Mouse (Mus musculus): ENCODE data around the gene Cers4. TPM values are rescaled to one million over a fixed set of nuclear protein-coding genes. Genes with fewer than 3 reads are reported as not detected.

The Cers4 gene
- total and polyA plus RNA-seq, 3 experiments, result 33.2 to 92.8 (median 33.6) TPM

GRCm38 (mm10) chr8:4481586-4481985 lies 11.2 kb upstream of the Cers4 start:
- Histone ChIP-seq H3K4me1 (ENCODE audit: control insufficient read depth, insufficient read depth, low read length) (no peaks in the 10 kb centered on the region), H3K36me3 (ENCODE audit: control insufficient read depth, insufficient read depth, low read length) (no peaks in the 10 kb centered on the region), H3K9ac (ENCODE audit: low read depth, low read length) (no peak overlapping the region), H3K27ac (no peak overlapping the region), H3K79me2 (replicated peaks; ENCODE audit: control insufficient read depth, insufficient read depth, low read length) (no peaks in the 10 kb centered on the region), H3K27me3 (ENCODE audit: control insufficient read depth, insufficient read depth, low read length) (no peaks in the 10 kb centered on the region), H3K4me3 (no peak overlapping the region)
- TF ChIP-seq POLR2A (IDR thresholded peaks at IDR 0.05; ENCODE audit: insufficient read depth, low read depth, low read length) (no peak), CTCF (IDR thresholded peaks at IDR 0.05) (no peak), EP300 (IDR thresholded peaks at IDR 0.05; ENCODE audit: insufficient read depth, low read depth, low read length) (no peak)
- DNase-seq, result no peak
- 68% methylated on average over 4 of the region's 4 CpGs for WGBS
- intact Hi-C loops (cut with DNase I), result no loop called here

- 84% methylated on average over 4 of the region's 4 CpGs for WGBS
- intact Hi-C loops (cut with DNase I), result no loop called here
Observed at GRCm38 (mm10) chr8:4482501-4482900, 10.3 kb upstream of the Cers4 start.

GRCm38 (mm10) chr8:4483330-4483729 lies 9.5 kb upstream of the Cers4 start:
- no peak for DNase-seq
- Histone ChIP-seq H3K36me3 (ENCODE audit: control insufficient read depth, insufficient read depth, low read length) (no peaks in the 10 kb centered on the region), H3K27ac (no peak overlapping the region), H3K9ac (ENCODE audit: low read depth, low read length) (no peak overlapping the region), H3K4me3 (no peak overlapping the region), H3K27me3 (ENCODE audit: control insufficient read depth, insufficient read depth, low read length) (no peaks in the 10 kb centered on the region), H3K79me2 (replicated peaks; ENCODE audit: control insufficient read depth, insufficient read depth, low read length) (no peaks in the 10 kb centered on the region), H3K4me1 (ENCODE audit: control insufficient read depth, insufficient read depth, low read length) (no peaks in the 10 kb centered on the region)
- WGBS, result 42% methylated on average over 6 of the region's 6 CpGs
- intact Hi-C loops (cut with DNase I), result no loop called here
- no peak for TF ChIP-seq POLR2A (IDR thresholded peaks at IDR 0.05; ENCODE audit: insufficient read depth, low read depth, low read length)
- no peak for TF ChIP-seq CTCF (IDR thresholded peaks at IDR 0.05)
- TF ChIP-seq EP300 (IDR thresholded peaks at IDR 0.05; ENCODE audit: insufficient read depth, low read depth, low read length), result no peak

More at GRCm38 (mm10) chr8:4482501-4482900, 10.3 kb upstream of the Cers4 start:
- no peaks in the 10 kb centered on the region for H3K27me3 ChIP-seq (ENCODE audit: control insufficient read depth, insufficient read depth, low read length)
- no peak overlapping the region for H3K4me3 ChIP-seq
- no peak overlapping the region for H3K27ac ChIP-seq
- H3K9ac ChIP-seq (ENCODE audit: low read depth, low read length), result no peak overlapping the region
- H3K79me2 ChIP-seq (replicated peaks; ENCODE audit: control insufficient read depth, insufficient read depth, low read length), result no peaks in the 10 kb centered on the region
- H3K4me1 ChIP-seq (ENCODE audit: control insufficient read depth, insufficient read depth, low read length), result no peaks in the 10 kb centered on the region
- H3K36me3 ChIP-seq (ENCODE audit: control insufficient read depth, insufficient read depth, low read length), result no peaks in the 10 kb centered on the region
- TF ChIP-seq EP300 (IDR thresholded peaks at IDR 0.05; ENCODE audit: insufficient read depth, low read depth, low read length), result no peak
- TF ChIP-seq POLR2A (IDR thresholded peaks at IDR 0.05; ENCODE audit: insufficient read depth, low read depth, low read length), result no peak
- no peak for TF ChIP-seq CTCF (IDR thresholded peaks at IDR 0.05)
- DNase-seq, result no peak

- Histone ChIP-seq H3K27me3 (ENCODE audit: control insufficient read depth, insufficient read depth, low read length) (no peaks in the 10 kb centered on the region), H3K36me3 (ENCODE audit: control insufficient read depth, insufficient read depth, low read length) (no peaks in the 10 kb centered on the region), H3K79me2 (replicated peaks; ENCODE audit: control insufficient read depth, insufficient read depth, low read length) (peaks cover 6% of the 10 kb centered on the region), H3K27ac (peak overlapping the region; percentile 90), H3K9ac (ENCODE audit: low read depth, low read length) (peak overlapping the region; percentile 82), H3K4me1 (ENCODE audit: control insufficient read depth, insufficient read depth, low read length) (peaks cover 9% of the 10 kb centered on the region), H3K4me3 (peak overlapping the region; percentile 86)
- intact Hi-C loops (cut with DNase I), result loop anchor here (2.0 to 5.0 kb wide), 3 partner anchors 172 to 257 kb away; partner anchors contain the start of genes Gm49320 and Map2k7
- DNase-seq, result peak; percentile 73 to 78
- TF ChIP-seq EP300 (IDR thresholded peaks at IDR 0.05; ENCODE audit: insufficient read depth, low read depth, low read length), result no peak
- TF ChIP-seq CTCF (IDR thresholded peaks at IDR 0.05), result no peak
- TF ChIP-seq POLR2A (IDR thresholded peaks at IDR 0.05; ENCODE audit: insufficient read depth, low read depth, low read length), result no peak; the same call in 1 of the 2 replicates
- WGBS, result 5% methylated on average over 21 of the region's 21 CpGs
Observed at GRCm38 (mm10) chr8:4493686-4494440, 1.0 kb downstream of the Cers4 start.

DNA sequence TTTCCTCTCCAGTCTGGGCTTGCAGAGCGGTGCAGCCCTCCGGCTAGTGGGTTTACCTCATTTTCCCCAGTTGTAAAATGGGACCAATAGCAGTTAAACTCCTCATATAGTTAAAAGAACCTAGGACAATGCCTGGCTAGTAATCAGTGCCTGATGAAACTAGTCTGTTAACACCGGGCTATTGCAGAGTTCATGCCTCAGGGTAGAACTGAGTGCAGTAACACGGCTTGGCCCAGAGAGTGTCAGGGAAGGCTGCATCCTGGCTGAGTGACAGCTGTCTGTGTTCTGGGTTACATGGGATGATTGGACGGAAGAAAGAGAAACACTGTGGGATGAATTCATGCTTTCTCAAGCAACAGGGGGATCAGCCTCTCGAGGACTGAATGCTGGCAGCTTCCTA lies 3.1 kb downstream of the Cers4 start:
- no peak overlapping the region for H3K4me3 ChIP-seq
- no peak for DNase-seq
- H3K27ac ChIP-seq, result no peak overlapping the region
- no peak overlapping the region for H3K9ac ChIP-seq (ENCODE audit: low read depth, low read length)
- TF ChIP-seq CTCF (IDR thresholded peaks at IDR 0.05) (no peak), EP300 (IDR thresholded peaks at IDR 0.05; ENCODE audit: insufficient read depth, low read depth, low read length) (no peak), POLR2A (IDR thresholded peaks at IDR 0.05; ENCODE audit: insufficient read depth, low read depth, low read length) (no peak)
- peaks cover 6% of the 10 kb centered on the region for H3K36me3 ChIP-seq (ENCODE audit: control insufficient read depth, insufficient read depth, low read length)
- WGBS, result 53% methylated on average over 6 of the region's 6 CpGs
- no peaks in the 10 kb centered on the region for H3K27me3 ChIP-seq (ENCODE audit: control insufficient read depth, insufficient read depth, low read length)
- peaks cover 9% of the 10 kb centered on the region for H3K4me1 ChIP-seq (ENCODE audit: control insufficient read depth, insufficient read depth, low read length)
- peaks cover 7% of the 10 kb centered on the region for H3K79me2 ChIP-seq (replicated peaks; ENCODE audit: control insufficient read depth, insufficient read depth, low read length)
- intact Hi-C loops (cut with DNase I), result no loop called here

GRCm38 (mm10) chr8:4497610-4498009 lies 4.8 kb downstream of the Cers4 start:
- Histone ChIP-seq H3K79me2 (replicated peaks; ENCODE audit: control insufficient read depth, insufficient read depth, low read length) (peaks cover 10% of the 10 kb centered on the region), H3K36me3 (ENCODE audit: control insufficient read depth, insufficient read depth, low read length) (peaks cover 9% of the 10 kb centered on the region), H3K9ac (ENCODE audit: low read depth, low read length) (no peak overlapping the region), H3K4me1 (ENCODE audit: control insufficient read depth, insufficient read depth, low read length) (peaks cover 8% of the 10 kb centered on the region), H3K4me3 (no peak overlapping the region), H3K27ac (no peak overlapping the region), H3K27me3 (ENCODE audit: control insufficient read depth, insufficient read depth, low read length) (no peaks in the 10 kb centered on the region)
- 85% methylated on average over 1 of the region's 1 CpGs for WGBS
- DNase-seq, result no peak
- TF ChIP-seq POLR2A (IDR thresholded peaks at IDR 0.05; ENCODE audit: insufficient read depth, low read depth, low read length), result no peak
- no peak for TF ChIP-seq EP300 (IDR thresholded peaks at IDR 0.05; ENCODE audit: insufficient read depth, low read depth, low read length)
- no peak for TF ChIP-seq CTCF (IDR thresholded peaks at IDR 0.05)
- intact Hi-C loops (cut with DNase I), result no loop called here
